Mouse (Mus musculus): ENCODE data around the gene Sepsecs. TPM values are rescaled to one million over a fixed set of nuclear protein-coding genes. Genes with fewer than 3 reads are reported as not detected.

The Sepsecs gene
- polyA plus RNA-seq, 1 experiment from 2014 or later = 6.4 TPM

- Histone ChIP-seq H3K9ac (ENCODE audit: low read length) (peak overlapping the region; percentile 62), H3K4me1 (ENCODE audit: control insufficient read depth, insufficient read depth, low read length) (peaks cover 23% of the 10 kb centered on the region), H3K9me3 (replicated peaks; ENCODE audit: control insufficient read depth, low read length) (no peaks in the 10 kb centered on the region), H3K27ac (ENCODE audit: low read length) (peak overlapping the region; percentile 85), H3K36me3 (ENCODE audit: control insufficient read depth, insufficient read depth) (no peaks in the 10 kb centered on the region), H3K4me2 (ENCODE audit: low read depth, low read length) (peak overlapping the region; percentile 66), H3K4me3 (ENCODE audit: low read length) (peak overlapping the region; percentile 43), H3K27me3 (ENCODE audit: control insufficient read depth, insufficient read depth, low read length) (no peaks in the 10 kb centered on the region)
- ATAC-seq (replicated peaks; ENCODE audit: extremely low read depth, insufficient read depth, low FRiP score) = peak; percentile 91
- WGBS = 1% methylated on average over 41 of the region's 41 CpGs
Measured at GRCm38 (mm10) chr5:52618348-52619270, 50.9 kb downstream of the Sepsecs start.

GRCm38 (mm10) chr5:52617711-52618347, 51.7 kb downstream of the Sepsecs start:
- Histone ChIP-seq H3K4me2 (ENCODE audit: low read depth, low read length) (peak overlapping the region; percentile 66), H3K36me3 (ENCODE audit: control insufficient read depth, insufficient read depth) (no peaks in the 10 kb centered on the region), H3K9ac (ENCODE audit: low read length) (peak overlapping the region; percentile 59), H3K27me3 (ENCODE audit: control insufficient read depth, insufficient read depth, low read length) (no peaks in the 10 kb centered on the region), H3K4me3 (ENCODE audit: low read length) (peak overlapping the region; percentile 43), H3K9me3 (replicated peaks; ENCODE audit: control insufficient read depth, low read length) (no peaks in the 10 kb centered on the region), H3K4me1 (ENCODE audit: control insufficient read depth, insufficient read depth, low read length) (peaks cover 23% of the 10 kb centered on the region), H3K27ac (ENCODE audit: low read length) (peak overlapping the region; percentile 85)
- peak; percentile 46 for ATAC-seq (replicated peaks; ENCODE audit: extremely low read depth, insufficient read depth, low FRiP score)
- WGBS = 41% methylated on average over 9 of the region's 9 CpGs

GRCm38 (mm10) chr5:52616549-52616948, 53.0 kb downstream of the Sepsecs start:
- Histone ChIP-seq H3K27ac (ENCODE audit: low read length) (no peak overlapping the region), H3K27me3 (ENCODE audit: control insufficient read depth, insufficient read depth, low read length) (no peaks in the 10 kb centered on the region), H3K9ac (ENCODE audit: low read length) (no peak overlapping the region), H3K4me2 (ENCODE audit: low read depth, low read length) (no peak overlapping the region), H3K9me3 (replicated peaks; ENCODE audit: control insufficient read depth, low read length) (no peaks in the 10 kb centered on the region), H3K4me1 (ENCODE audit: control insufficient read depth, insufficient read depth, low read length) (peaks cover 23% of the 10 kb centered on the region), H3K36me3 (ENCODE audit: control insufficient read depth, insufficient read depth) (no peaks in the 10 kb centered on the region), H3K4me3 (ENCODE audit: low read length) (no peak overlapping the region)
- peak; percentile 21 for ATAC-seq (replicated peaks; ENCODE audit: extremely low read depth, insufficient read depth, low FRiP score)
- 23% methylated on average over 2 of the region's 2 CpGs for WGBS

DNA sequence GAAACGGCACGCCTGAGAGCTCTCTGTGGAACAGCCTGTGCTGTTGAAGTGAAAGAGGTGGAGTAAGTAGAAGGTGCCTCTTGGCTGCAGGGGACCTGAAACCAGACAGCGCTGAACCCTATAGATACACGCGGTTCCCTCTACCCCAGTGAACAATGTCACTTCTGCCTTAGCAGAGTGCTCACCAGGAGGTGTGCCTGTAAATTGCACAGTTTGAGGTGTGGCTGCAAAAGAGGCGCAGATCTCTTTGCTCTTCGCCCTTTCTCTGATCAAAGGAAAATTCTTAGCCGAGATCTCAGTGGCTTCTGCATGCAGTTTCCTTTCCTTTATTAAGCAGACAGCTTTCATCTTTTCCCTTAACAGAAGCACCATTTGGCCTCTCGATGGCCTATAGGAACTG, 54.1 kb downstream of the Sepsecs start:
- no peak overlapping the region for H3K27ac ChIP-seq (ENCODE audit: low read length)

GRCm38 (mm10) chr5:52614686-52615085, 54.8 kb downstream of the Sepsecs start:
- Histone ChIP-seq H3K36me3 (ENCODE audit: control insufficient read depth, insufficient read depth) (no peaks in the 10 kb centered on the region), H3K27ac (ENCODE audit: low read length) (no peak overlapping the region), H3K27me3 (ENCODE audit: control insufficient read depth, insufficient read depth, low read length) (no peaks in the 10 kb centered on the region), H3K9me3 (replicated peaks; ENCODE audit: control insufficient read depth, low read length) (no peaks in the 10 kb centered on the region), H3K9ac (ENCODE audit: low read length) (no peak overlapping the region), H3K4me3 (ENCODE audit: low read length) (no peak overlapping the region), H3K4me2 (ENCODE audit: low read depth, low read length) (no peak overlapping the region), H3K4me1 (ENCODE audit: control insufficient read depth, insufficient read depth, low read length) (peaks cover 24% of the 10 kb centered on the region)
- 74% methylated on average over 4 of the region's 4 CpGs for WGBS
- ATAC-seq (replicated peaks; ENCODE audit: extremely low read depth, insufficient read depth, low FRiP score) = no peak

More for the DNA sequence above, 54.1 kb downstream of the Sepsecs start:
- Histone ChIP-seq H3K4me3 (ENCODE audit: low read length) (no peak overlapping the region), H3K9ac (ENCODE audit: low read length) (no peak overlapping the region), H3K4me2 (ENCODE audit: low read depth, low read length) (no peak overlapping the region), H3K27me3 (ENCODE audit: control insufficient read depth, insufficient read depth, low read length) (no peaks in the 10 kb centered on the region), H3K4me1 (ENCODE audit: control insufficient read depth, insufficient read depth, low read length) (peaks cover 23% of the 10 kb centered on the region), H3K9me3 (replicated peaks; ENCODE audit: control insufficient read depth, low read length) (no peaks in the 10 kb centered on the region), H3K36me3 (ENCODE audit: control insufficient read depth, insufficient read depth) (no peaks in the 10 kb centered on the region)
- no peak for ATAC-seq (replicated peaks; ENCODE audit: extremely low read depth, insufficient read depth, low FRiP score)
- 59% methylated on average over 9 of the region's 9 CpGs for WGBS

DNA sequence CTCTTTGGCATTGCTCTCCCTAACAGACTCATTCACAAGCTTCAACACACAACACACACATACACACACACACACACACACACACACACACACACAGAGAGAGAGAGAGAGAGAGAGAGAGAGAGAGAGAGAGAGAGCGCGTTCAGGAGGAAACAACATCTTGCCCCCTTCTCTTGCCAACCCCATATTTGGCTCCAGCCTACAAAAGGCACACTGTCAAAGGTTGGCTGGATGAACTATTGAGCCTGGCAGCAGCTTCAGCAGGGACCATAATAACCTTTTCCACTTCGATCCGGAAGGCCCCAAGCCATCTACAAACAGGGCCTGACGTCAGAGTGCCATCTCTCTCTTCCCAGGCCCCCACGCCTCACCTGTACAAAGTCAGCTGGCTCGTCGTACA, 56.7 kb downstream of the Sepsecs start:
- ATAC-seq (replicated peaks; ENCODE audit: extremely low read depth, insufficient read depth, low FRiP score) = no peak
- H3K9me3 ChIP-seq (replicated peaks; ENCODE audit: control insufficient read depth, low read length) = peaks cover 2% of the 10 kb centered on the region; the same call in 1 of the 2 replicates
- 83% methylated on average over 8 of the region's 8 CpGs for WGBS
- no peak overlapping the region for H3K27ac ChIP-seq (ENCODE audit: low read length)
- H3K4me2 ChIP-seq (ENCODE audit: low read depth, low read length) = no peak overlapping the region
- H3K4me1 ChIP-seq (ENCODE audit: control insufficient read depth, insufficient read depth, low read length) = peaks cover 19% of the 10 kb centered on the region
- no peaks in the 10 kb centered on the region for H3K36me3 ChIP-seq (ENCODE audit: control insufficient read depth, insufficient read depth)
- H3K4me3 ChIP-seq (ENCODE audit: low read length) = no peak overlapping the region
- no peak overlapping the region for H3K9ac ChIP-seq (ENCODE audit: low read length)
- no peaks in the 10 kb centered on the region for H3K27me3 ChIP-seq (ENCODE audit: control insufficient read depth, insufficient read depth, low read length)

- H3K36me3 ChIP-seq (ENCODE audit: control insufficient read depth, insufficient read depth) = no peaks in the 10 kb centered on the region
- no peak overlapping the region for H3K4me3 ChIP-seq (ENCODE audit: low read length)
- H3K9me3 ChIP-seq (replicated peaks; ENCODE audit: control insufficient read depth, low read length) = peaks cover 6% of the 10 kb centered on the region; the same call in 1 of the 2 replicates
- no peaks in the 10 kb centered on the region for H3K27me3 ChIP-seq (ENCODE audit: control insufficient read depth, insufficient read depth, low read length)
- no peak overlapping the region for H3K9ac ChIP-seq (ENCODE audit: low read length)
- H3K27ac ChIP-seq (ENCODE audit: low read length) = no peak overlapping the region
- peaks cover 6% of the 10 kb centered on the region for H3K4me1 ChIP-seq (ENCODE audit: control insufficient read depth, insufficient read depth, low read length)
- 73% methylated on average over 10 of the region's 10 CpGs for WGBS
- H3K4me2 ChIP-seq (ENCODE audit: low read depth, low read length) = no peak overlapping the region
- no peak for ATAC-seq (replicated peaks; ENCODE audit: extremely low read depth, insufficient read depth, low FRiP score)
Measured at GRCm38 (mm10) chr5:52611315-52611895, 58.1 kb downstream of the Sepsecs start.

- no peak overlapping the region for H3K4me3 ChIP-seq (ENCODE audit: low read length)
- H3K4me1 ChIP-seq (ENCODE audit: control insufficient read depth, insufficient read depth, low read length) = peaks cover 5% of the 10 kb centered on the region
- WGBS = 71% methylated on average over 4 of the region's 4 CpGs
- no peaks in the 10 kb centered on the region for H3K36me3 ChIP-seq (ENCODE audit: control insufficient read depth, insufficient read depth)
- H3K9me3 ChIP-seq (replicated peaks; ENCODE audit: control insufficient read depth, low read length) = peaks cover 6% of the 10 kb centered on the region; the same call in 1 of the 2 replicates
- no peak overlapping the region for H3K4me2 ChIP-seq (ENCODE audit: low read depth, low read length)
- H3K9ac ChIP-seq (ENCODE audit: low read length) = no peak overlapping the region
- ATAC-seq (replicated peaks; ENCODE audit: extremely low read depth, insufficient read depth, low FRiP score) = no peak
- H3K27me3 ChIP-seq (ENCODE audit: control insufficient read depth, insufficient read depth, low read length) = no peaks in the 10 kb centered on the region
- H3K27ac ChIP-seq (ENCODE audit: low read length) = no peak overlapping the region
Measured at GRCm38 (mm10) chr5:52610306-52610705, 59.2 kb downstream of the Sepsecs start.
